Mouse (Mus musculus): ENCODE measurements around the gene Gm3618. TPM values are rescaled to one million over a fixed set of nuclear protein-coding genes. Genes with fewer than 3 reads are reported as not detected.
"Not testable (repeated sequence)": the region's sequence is repeated elsewhere in the genome, so short reads cannot be mapped to it uniquely, and the experiment has no call there.

Gene Gm3618
- not detected in 2 replicates for polyA plus RNA-seq (2012; rRNA removed)

- DNase-seq (ENCODE audit: low read depth), result not testable (repeated sequence)
Observed at GRCm38 (mm10) chr14:6343578-6343977, at the start of gene Gm3618. Gene Gm3618, minus strand, starts transcription at chr14:6343678.

- DNase-seq (ENCODE audit: low read depth), result not testable (repeated sequence)
Observed at GRCm38 (mm10) chr14:6390219-6390618, 46.7 kb upstream of the Gm3618 start, which contains the start of gene Gm16440. Gene Gm16440, minus strand, starts transcription at chr14:6390319.

- not testable (repeated sequence) for DNase-seq (ENCODE audit: low read depth)
Observed at GRCm38 (mm10) chr14:6304743-6305142, 38.7 kb downstream of the Gm3618 start, which contains the start of gene Gm21103. Gene Gm21103, minus strand, starts transcription at chr14:6304843.

DNA sequence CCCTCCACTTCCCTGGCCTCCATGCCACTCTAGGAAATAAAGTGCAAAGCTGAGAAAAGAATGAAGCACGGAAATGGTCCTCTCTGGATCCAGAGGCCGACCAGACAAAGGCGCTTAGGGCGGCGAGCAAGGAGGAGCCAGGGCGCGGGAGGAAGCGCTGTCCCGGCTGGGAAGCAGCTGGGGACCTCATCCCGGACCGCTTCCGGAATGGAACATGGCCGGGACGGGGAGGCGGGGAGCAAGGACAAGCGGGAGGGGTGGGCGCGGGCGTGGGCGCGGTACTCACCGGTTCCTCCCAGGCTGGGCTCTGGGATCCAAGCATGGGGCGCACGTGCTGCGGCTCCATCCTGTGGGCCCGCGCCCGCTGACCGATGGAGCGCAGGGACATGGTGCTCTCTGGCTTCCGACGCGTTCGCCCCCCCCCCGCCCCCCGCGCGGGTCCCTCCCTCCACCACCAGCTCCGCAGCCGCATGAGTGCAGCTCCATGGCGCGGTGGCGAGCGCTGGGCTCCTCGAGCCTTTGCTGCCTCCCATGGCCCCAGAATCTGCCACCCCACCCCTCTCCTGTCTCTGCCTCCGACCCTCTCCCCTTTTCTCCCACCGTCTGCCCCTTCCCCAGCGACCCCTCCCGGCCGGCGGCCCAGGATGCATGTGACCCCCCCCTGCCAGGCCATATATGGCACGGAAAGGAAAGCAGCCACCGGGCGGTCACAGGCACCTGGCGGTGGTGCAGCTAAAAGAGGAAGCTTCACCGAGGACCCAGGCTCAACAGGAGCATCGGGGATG is 56.4 kb downstream of the Gm3618 start, which contains the start of gene Gm3411:
TSS of gene Gm3411 (minus strand) at position 320 of the 785 bp plus-strand sequence.
- DNase-seq (ENCODE audit: low read depth), result not testable (repeated sequence)

Other genes with a start within 250 kb of the Gm3618 start
- 0.18 and 0.28 TPM in 2 replicates for gene Gm8206, start 249.7 kb downstream of the Gm3618 start, polyA plus RNA-seq (2012; rRNA removed)
- 0.15 and 0.35 TPM in 2 replicates for gene Gm3468, start 235.0 kb downstream of the Gm3618 start, polyA plus RNA-seq (2012; rRNA removed)
- not detected in 2 replicates for gene Gm3476, start 217.9 kb downstream of the Gm3618 start, polyA plus RNA-seq (2012; rRNA removed)
- gene Gm21560, start 124.4 kb downstream of the Gm3618 start, polyA plus RNA-seq (2012; rRNA removed), result not detected in 2 replicates
- gene Gm3411, start 56.4 kb downstream of the Gm3618 start, polyA plus RNA-seq (2012; rRNA removed), result 1.9 and 3.4 TPM in 2 replicates
- 0.15 TPM in 1 of 2 replicates, not detected in the other for gene Gm21103, start 38.8 kb downstream of the Gm3618 start, polyA plus RNA-seq (2012; rRNA removed)
- gene Gm16440, start 46.6 kb upstream of the Gm3618 start, polyA plus RNA-seq (2012; rRNA removed), result not detected in 2 replicates
- 1.7 and 2.3 TPM in 2 replicates for gene Gm3591, start 68.8 kb upstream of the Gm3618 start, polyA plus RNA-seq (2012; rRNA removed)
- not detected in 2 replicates for gene Gm3594, start 100.9 kb upstream of the Gm3618 start, polyA plus RNA-seq (2012; rRNA removed)
- not detected in 2 replicates for gene Gm8356, start 193.6 kb upstream of the Gm3618 start, polyA plus RNA-seq (2012; rRNA removed)
- 0.15 and 0.38 TPM in 2 replicates for gene Gm3629, start 246.9 kb upstream of the Gm3618 start, polyA plus RNA-seq (2012; rRNA removed)

Measured in gonadal fat pad, adult 2 months (tissue).